Mouse (Mus musculus): ENCODE measurements at regions not wholly inside any gene's neighbourhood (a gene's known extent, or its start where the extent isn't known, plus 50 kb on each side); places are given as distances from the start of the nearest gene placed in this dataset.

- no peak for TF ChIP-seq CTCF (IDR thresholded peaks at IDR 0.05; ENCODE audit: borderline replicate concordance, control insufficient read depth, extremely low read depth, insufficient read depth, low read length, poor library complexity)
- TF ChIP-seq POLR2A (IDR thresholded peaks at IDR 0.05; ENCODE audit: control insufficient read depth, extremely low read depth, insufficient read depth, low read length, poor library complexity): no peak
Measured at GRCm38 (mm10) chr10:44699988-44700537, 171.8 kb upstream of the Prdm1 start.

Data from thymus, adult 2 months (tissue).